Mouse (Mus musculus): ENCODE measurements at regions not wholly inside any gene's neighbourhood (a gene's known extent, or its start where the extent isn't known, plus 50 kb on each side); places are given as distances from the start of the nearest gene placed in this dataset.

DNA sequence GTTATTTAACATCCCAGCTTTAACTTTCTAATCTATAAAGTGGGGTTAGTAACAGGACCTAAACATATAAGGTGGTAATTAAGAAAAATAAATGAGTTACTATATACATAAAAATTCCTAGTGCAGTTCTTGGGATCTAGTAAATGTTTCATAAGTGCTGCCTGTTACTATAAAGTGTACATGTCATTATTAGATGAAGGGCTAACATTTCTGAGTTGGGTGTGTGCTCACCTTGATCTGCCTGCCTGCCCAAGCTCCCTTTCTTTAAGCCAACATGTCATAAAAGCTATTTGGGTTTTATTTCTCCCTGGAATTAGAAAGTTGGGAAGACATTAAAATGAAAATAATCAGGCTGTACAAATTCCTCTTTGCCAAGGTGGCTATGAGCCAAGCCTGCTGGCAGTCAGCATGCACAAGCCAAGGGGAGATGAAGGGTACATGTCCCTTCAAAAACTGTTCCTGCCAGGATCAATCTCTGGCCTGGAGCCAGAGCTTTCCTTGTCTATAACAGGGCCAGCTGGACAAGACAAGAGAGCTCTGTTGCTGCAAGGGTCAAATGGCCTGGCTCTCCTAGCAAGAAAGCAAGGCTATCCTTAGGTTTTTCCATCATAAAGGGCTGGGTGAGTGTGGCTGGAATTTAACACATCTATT is 59.9 kb upstream of the Usp24 start:
- DNase-seq (ENCODE audit: inconsistent age in 2 of 2, low spot score in 1 of 2): peak; percentile 51 to 72

DNA sequence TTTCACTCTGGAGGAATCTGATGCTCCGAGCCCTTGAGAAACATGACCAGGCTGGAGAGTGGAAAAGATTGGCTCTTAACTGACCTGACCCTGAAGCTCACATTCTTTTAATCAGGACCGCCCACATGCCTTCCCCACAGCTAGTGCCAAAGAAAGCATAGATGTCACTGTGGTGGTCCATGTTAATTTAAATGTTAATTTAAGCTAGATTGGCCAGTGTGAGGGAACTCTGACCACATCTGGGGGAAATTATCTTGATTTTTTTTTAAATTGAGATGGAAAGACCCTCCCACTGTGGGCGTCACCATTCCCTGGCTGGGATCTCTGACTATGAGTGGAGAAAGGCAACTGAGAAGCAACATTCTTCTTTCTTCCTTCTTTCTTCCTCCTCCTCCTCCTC is 54.6 kb upstream of the Usp24 start:
- no peak for DNase-seq (ENCODE audit: inconsistent age in 2 of 2, low spot score in 1 of 2)

DNA sequence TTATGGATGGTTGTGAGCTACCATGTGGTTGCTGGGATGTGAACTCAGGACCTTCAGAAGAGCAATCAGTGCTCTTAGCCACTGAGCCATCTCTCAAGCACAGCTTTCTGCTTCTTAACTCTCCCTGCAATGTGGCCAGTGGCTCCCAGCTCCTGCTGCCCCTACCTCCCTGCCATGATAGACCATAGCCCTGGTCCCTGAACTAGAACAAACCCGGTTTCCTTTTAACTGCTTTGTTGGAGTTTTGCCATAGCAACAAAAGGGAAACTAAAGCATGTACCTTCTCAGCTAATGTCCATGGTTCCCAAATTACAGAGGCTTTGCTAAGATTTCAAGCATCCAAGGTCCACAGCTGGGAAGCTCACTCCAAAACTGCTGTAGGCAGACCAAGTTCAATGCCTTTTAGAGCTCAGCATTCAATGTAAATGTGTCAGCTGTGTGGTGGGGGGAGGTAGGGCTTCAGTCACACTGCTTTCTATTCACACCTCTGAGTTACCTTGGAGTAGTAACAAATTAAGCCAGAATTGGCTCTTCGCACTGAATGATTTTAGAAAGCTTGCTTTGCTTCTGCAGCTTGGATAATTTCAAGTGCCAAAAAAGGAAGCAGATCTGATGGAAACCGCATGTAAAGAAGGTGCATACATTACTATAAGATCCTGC is 54.0 kb upstream of the Usp24 start:
- peak in 1 of 2 experiments; percentile 13 for DNase-seq (ENCODE audit: inconsistent age in 2 of 2, low spot score in 1 of 2)

DNA sequence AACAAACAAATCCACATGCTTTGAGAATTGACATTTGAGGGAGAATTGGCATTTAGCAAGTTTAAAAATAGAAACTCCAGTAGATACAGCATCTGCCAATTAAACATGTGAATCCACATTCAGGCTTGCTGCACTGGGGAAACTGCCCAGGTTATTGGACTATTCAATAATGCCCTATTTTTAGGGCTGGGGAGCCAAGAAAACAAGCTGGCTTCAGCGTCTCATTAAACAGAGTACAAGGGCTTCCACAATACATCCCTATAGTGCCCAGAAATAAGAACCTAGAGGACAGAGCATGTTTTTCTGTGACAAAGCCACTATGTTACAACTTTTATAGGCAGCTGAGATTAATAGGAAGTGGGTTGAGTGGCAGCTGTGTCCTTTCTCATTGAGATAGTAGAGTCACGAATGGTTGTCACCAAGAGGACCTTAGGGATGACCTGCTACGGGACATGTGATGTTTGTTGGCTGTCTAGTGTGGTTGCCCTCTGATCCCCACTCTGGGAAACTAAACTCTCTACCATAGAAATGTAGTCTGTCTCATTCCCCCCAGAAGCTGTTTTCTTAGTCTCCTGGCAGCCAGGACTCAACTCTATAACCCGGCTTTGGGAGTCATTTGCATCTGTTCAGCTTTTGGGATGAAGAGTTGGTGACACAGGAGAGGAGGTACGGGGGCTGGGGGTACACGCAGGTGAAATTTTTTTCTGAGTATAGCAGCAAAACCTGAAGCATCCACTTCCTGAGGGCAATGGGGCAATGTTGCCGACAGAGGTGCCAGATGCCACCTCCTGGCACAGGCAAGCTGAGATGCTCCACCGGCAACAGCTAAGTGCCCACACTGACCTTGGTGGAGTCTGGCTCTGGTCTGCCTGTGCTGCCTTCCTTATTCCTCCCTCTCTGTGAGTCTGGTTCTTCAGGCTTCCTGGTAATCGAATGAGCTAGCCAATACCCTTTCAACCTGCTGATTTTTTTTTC is 53.0 kb upstream of the Usp24 start:
- peak in 1 of 2 experiments; percentile 15 for DNase-seq (ENCODE audit: inconsistent age in 2 of 2, low spot score in 1 of 2)

Data from adrenal gland, adult (tissue).